Mouse (Mus musculus): ENCODE data around the gene Olfr1418. TPM values are rescaled to one million over a fixed set of nuclear protein-coding genes. Genes with fewer than 3 reads are reported as not detected.

The Olfr1418 gene
- total RNA-seq, 1 experiment = not detected

- in situ Hi-C loops (cut with MboI; ENCODE audit: low sequenced_read_pairs in 2 of 2, unreplicated experiment in 2 of 2) = no loop called here
- no peak for DNase-seq (ENCODE audit: low read depth, low spot score)
- TF ChIP-seq HCFC1 (IDR thresholded peaks at IDR 0.05; ENCODE audit: borderline replicate concordance, insufficient read depth, low read length) (no peak), CHD2 (IDR thresholded peaks at IDR 0.05; ENCODE audit: low read depth, low read length) (no peak)
- Histone ChIP-seq H3K36me3 (ENCODE audit: control insufficient read depth, insufficient read depth, low read length, poor library complexity, severe bottlenecking) (no peaks in the 10 kb centered on the region), H3K4me1 (ENCODE audit: control insufficient read depth in 2 of 2, insufficient read depth in 2 of 2, low read length in 2 of 2, poor library complexity in 1 of 2) (no peaks in the 10 kb centered on the region), H3K9ac (ENCODE audit: insufficient read depth, low read depth, low read length, poor library complexity, severe bottlenecking) (no peak overlapping the region), H3K27ac (ENCODE audit: insufficient read depth, low read depth, low read length, poor library complexity, severe bottlenecking) (no peak overlapping the region), H3K4me3 (ENCODE audit: insufficient read depth in 1 of 2, low read depth in 1 of 2, low read length in 2 of 2, poor library complexity in 1 of 2, severe bottlenecking in 1 of 2) (no peak overlapping the region), H3K9me3 (ENCODE audit: control insufficient read depth, insufficient read depth, low read depth, low read length) (no peaks in the 10 kb centered on the region)
Observed at GRCm38 (mm10) chr19:11856506-11856905, 4.4 kb downstream of the Olfr1418 start.

- in situ Hi-C loops (cut with MboI; ENCODE audit: low sequenced_read_pairs in 2 of 2, unreplicated experiment in 2 of 2) = no loop called here
- no peaks in the 10 kb centered on the region for H3K4me1 ChIP-seq (ENCODE audit: control insufficient read depth in 2 of 2, insufficient read depth in 2 of 2, low read length in 2 of 2, poor library complexity in 1 of 2)
- no peak for DNase-seq (ENCODE audit: low read depth, low spot score)
- no peak for TF ChIP-seq HCFC1 (IDR thresholded peaks at IDR 0.05; ENCODE audit: borderline replicate concordance, insufficient read depth, low read length)
- no peak overlapping the region for H3K4me3 ChIP-seq (ENCODE audit: insufficient read depth in 1 of 2, low read depth in 1 of 2, low read length in 2 of 2, poor library complexity in 1 of 2, severe bottlenecking in 1 of 2)
- H3K9me3 ChIP-seq (ENCODE audit: control insufficient read depth, insufficient read depth, low read depth, low read length) = no peaks in the 10 kb centered on the region
- H3K36me3 ChIP-seq (ENCODE audit: control insufficient read depth, insufficient read depth, low read length, poor library complexity, severe bottlenecking) = no peaks in the 10 kb centered on the region
- no peak overlapping the region for H3K27ac ChIP-seq (ENCODE audit: insufficient read depth, low read depth, low read length, poor library complexity, severe bottlenecking)
- no peak overlapping the region for H3K9ac ChIP-seq (ENCODE audit: insufficient read depth, low read depth, low read length, poor library complexity, severe bottlenecking)
Observed at GRCm38 (mm10) chr19:11854821-11855220, 6.0 kb downstream of the Olfr1418 start.

- Histone ChIP-seq H3K9me3 (ENCODE audit: control insufficient read depth, insufficient read depth, low read depth, low read length) (no peaks in the 10 kb centered on the region), H3K36me3 (ENCODE audit: control insufficient read depth, insufficient read depth, low read length, poor library complexity, severe bottlenecking) (no peaks in the 10 kb centered on the region), H3K4me3 (ENCODE audit: insufficient read depth in 1 of 2, low read depth in 1 of 2, low read length in 2 of 2, poor library complexity in 1 of 2, severe bottlenecking in 1 of 2) (no peak overlapping the region), H3K9ac (ENCODE audit: insufficient read depth, low read depth, low read length, poor library complexity, severe bottlenecking) (no peak overlapping the region), H3K4me1 (ENCODE audit: control insufficient read depth in 2 of 2, insufficient read depth in 2 of 2, low read length in 2 of 2, poor library complexity in 1 of 2) (no peaks in the 10 kb centered on the region), H3K27ac (ENCODE audit: insufficient read depth, low read depth, low read length, poor library complexity, severe bottlenecking) (no peak overlapping the region)
- no peak for DNase-seq (ENCODE audit: low read depth, low spot score)
- no peak for TF ChIP-seq ZNF384 (IDR thresholded peaks at IDR 0.05; ENCODE audit: low read depth, low read length)
- TF ChIP-seq HCFC1 (IDR thresholded peaks at IDR 0.05; ENCODE audit: borderline replicate concordance, insufficient read depth, low read length) = no peak
- no peak for TF ChIP-seq ZC3H11A (IDR thresholded peaks at IDR 0.05; ENCODE audit: borderline replicate concordance, low read depth, low read length)
- TF ChIP-seq CHD2 (IDR thresholded peaks at IDR 0.05; ENCODE audit: low read depth, low read length) = no peak
- no peak for TF ChIP-seq MAFK (IDR thresholded peaks at IDR 0.05; ENCODE audit: insufficient read depth, low read depth, low read length)
- in situ Hi-C loops (cut with MboI; ENCODE audit: low sequenced_read_pairs in 2 of 2, unreplicated experiment in 2 of 2) = no loop called here
Observed at GRCm38 (mm10) chr19:11852652-11853051, 8.2 kb downstream of the Olfr1418 start.

GRCm38 (mm10) chr19:11846333-11846732 is 14.5 kb downstream of the Olfr1418 start:
- H3K4me1 ChIP-seq (ENCODE audit: control insufficient read depth in 2 of 2, insufficient read depth in 2 of 2, low read length in 2 of 2, poor library complexity in 1 of 2) = no peaks in the 10 kb centered on the region
- in situ Hi-C loops (cut with MboI; ENCODE audit: low sequenced_read_pairs in 2 of 2, unreplicated experiment in 2 of 2) = no loop called here

GRCm38 (mm10) chr19:11839119-11839518 is 21.7 kb downstream of the Olfr1418 start, which contains the start of gene Olfr1417:
Olfr1417 (minus strand) TSS chr19:11839219.
- DNase-seq (ENCODE audit: low read depth, low spot score) = no peak
- Histone ChIP-seq H3K4me3 (ENCODE audit: insufficient read depth in 1 of 2, low read depth in 1 of 2, low read length in 2 of 2, poor library complexity in 1 of 2, severe bottlenecking in 1 of 2) (no peak within 1 kb of the TSS), H3K9ac (ENCODE audit: insufficient read depth, low read depth, low read length, poor library complexity, severe bottlenecking) (no peak within 1 kb of the TSS), H3K36me3 (ENCODE audit: control insufficient read depth, insufficient read depth, low read length, poor library complexity, severe bottlenecking) (no peaks in the 10 kb centered on the region), H3K9me3 (ENCODE audit: control insufficient read depth, insufficient read depth, low read depth, low read length) (no peaks in the 10 kb centered on the region), H3K4me1 (ENCODE audit: control insufficient read depth in 2 of 2, insufficient read depth in 2 of 2, low read length in 2 of 2, poor library complexity in 1 of 2) (no peaks in the 10 kb centered on the region), H3K27ac (ENCODE audit: insufficient read depth, low read depth, low read length, poor library complexity, severe bottlenecking) (no peak within 1 kb of the TSS)
- in situ Hi-C loops (cut with MboI; ENCODE audit: low sequenced_read_pairs in 2 of 2, unreplicated experiment in 2 of 2) = no loop called here
- TF ChIP-seq CHD2 (IDR thresholded peaks at IDR 0.05; ENCODE audit: low read depth, low read length) (no peak), ZNF384 (IDR thresholded peaks at IDR 0.05; ENCODE audit: low read depth, low read length) (no peak), MAFK (IDR thresholded peaks at IDR 0.05; ENCODE audit: insufficient read depth, low read depth, low read length) (no peak), HCFC1 (IDR thresholded peaks at IDR 0.05; ENCODE audit: borderline replicate concordance, insufficient read depth, low read length) (no peak), ZC3H11A (IDR thresholded peaks at IDR 0.05; ENCODE audit: borderline replicate concordance, low read depth, low read length) (no peak)

More at GRCm38 (mm10) chr19:11846333-11846732, 14.5 kb downstream of the Olfr1418 start:
- H3K27ac ChIP-seq (ENCODE audit: insufficient read depth, low read depth, low read length, poor library complexity, severe bottlenecking) = no peak overlapping the region
- no peaks in the 10 kb centered on the region for H3K9me3 ChIP-seq (ENCODE audit: control insufficient read depth, insufficient read depth, low read depth, low read length)
- no peak overlapping the region for H3K9ac ChIP-seq (ENCODE audit: insufficient read depth, low read depth, low read length, poor library complexity, severe bottlenecking)
- no peak for DNase-seq (ENCODE audit: low read depth, low spot score)
- H3K4me3 ChIP-seq (ENCODE audit: insufficient read depth in 1 of 2, low read depth in 1 of 2, low read length in 2 of 2, poor library complexity in 1 of 2, severe bottlenecking in 1 of 2) = no peak overlapping the region
- TF ChIP-seq HCFC1 (IDR thresholded peaks at IDR 0.05; ENCODE audit: borderline replicate concordance, insufficient read depth, low read length) (no peak), MAFK (IDR thresholded peaks at IDR 0.05; ENCODE audit: insufficient read depth, low read depth, low read length) (no peak)
- H3K36me3 ChIP-seq (ENCODE audit: control insufficient read depth, insufficient read depth, low read length, poor library complexity, severe bottlenecking) = no peaks in the 10 kb centered on the region
